Mouse (Mus musculus) heart, postnatal 14 days (tissue): ENCODE measurements at regions not wholly inside any gene's neighbourhood (a gene's known extent, or its start where the extent isn't known, plus 50 kb on each side); places are given as distances from the start of the nearest gene placed in this dataset.

ENCODE experiments used
- DNase-seq, 2 experiments: peaks; one replicate each; pipeline ENCODE4 v3.0.0; 2021 to 2022
- intact Hi-C: fragments of 180-260 bp; cut with DNase I; formaldehyde crosslinking; loops from one replicate; pipeline ENCODE4 v1.15.1; 2025

- no peak for DNase-seq
- intact Hi-C loops: no loop called here
These were observed 89.6 kb upstream of the Dlx2 start for GRCm38 (mm10) chr2:71636134-71636533.

- intact Hi-C loops: no loop called here
- no peak for DNase-seq
These were observed 90.0 kb upstream of the Dlx2 start for GRCm38 (mm10) chr2:71636590-71636989.

GRCm38 (mm10) chr2:71640251-71640650 lies 93.7 kb upstream of the Dlx2 start:
- DNase-seq: no peak
- intact Hi-C loops: no loop called here

- intact Hi-C loops: no loop called here
- DNase-seq: peak; percentile 28 to 33
These were observed 97.5 kb upstream of the Dlx2 start for GRCm38 (mm10) chr2:71644038-71644470.

- intact Hi-C loops: no loop called here
- DNase-seq: no peak
These were observed 97.4 kb upstream of the Itga6 start for GRCm38 (mm10) chr2:71647914-71648497.

GRCm38 (mm10) chr2:71651662-71652061 lies 93.8 kb upstream of the Itga6 start:
- intact Hi-C loops: no loop called here
- DNase-seq: no peak

GRCm38 (mm10) chr2:71652261-71652801 lies 93.1 kb upstream of the Itga6 start:
- intact Hi-C loops: no loop called here

GRCm38 (mm10) chr2:71654817-71655503 lies 90.5 kb upstream of the Itga6 start:
- no peak for DNase-seq
- intact Hi-C loops: loop anchor here (5.0 kb wide), 1 partner anchor 157 kb away; no protein-coding TSS in a partner anchor

More at GRCm38 (mm10) chr2:71652261-71652801, 93.1 kb upstream of the Itga6 start:
- peak in 1 of 2 experiments; percentile 24 for DNase-seq

- DNase-seq: peak; percentile 18 to 33
- intact Hi-C loops: loop anchor here (5.0 kb wide), 1 partner anchor 157 kb away; no protein-coding TSS in a partner anchor
These were observed 89.7 kb upstream of the Itga6 start for GRCm38 (mm10) chr2:71655504-71656390.

- DNase-seq: no peak
- intact Hi-C loops: loop anchor here (5.0 kb wide), 1 partner anchor 156 kb away; no protein-coding TSS in a partner anchor
These were observed 88.7 kb upstream of the Itga6 start for GRCm38 (mm10) chr2:71656611-71657244.

- no peak for DNase-seq
- intact Hi-C loops: no loop called here
These were observed 84.0 kb upstream of the Itga6 start for GRCm38 (mm10) chr2:71661438-71661837.

- intact Hi-C loops: no loop called here
- DNase-seq: no peak
These were observed 83.4 kb upstream of the Itga6 start for GRCm38 (mm10) chr2:71661986-71662385.

- intact Hi-C loops: no loop called here
- DNase-seq: no peak
These were observed 82.0 kb upstream of the Itga6 start for GRCm38 (mm10) chr2:71663453-71663852.

GRCm38 (mm10) chr2:71666927-71667326 lies 78.5 kb upstream of the Itga6 start:
- no peak for DNase-seq
- intact Hi-C loops: no loop called here

GRCm38 (mm10) chr2:71667746-71668145 lies 77.7 kb upstream of the Itga6 start:
- DNase-seq: no peak

GRCm38 (mm10) chr2:71670228-71670790 lies 75.1 kb upstream of the Itga6 start:
- intact Hi-C loops: loop anchor here (5.0 kb wide), 3 partner anchors 37 to 117 kb away; no protein-coding TSS in a partner anchor
- DNase-seq: peak in 1 of 2 experiments; percentile 10

More at GRCm38 (mm10) chr2:71667746-71668145, 77.7 kb upstream of the Itga6 start:
- intact Hi-C loops: no loop called here

- DNase-seq: peak in 1 of 2 experiments; percentile 21
- intact Hi-C loops: loop anchor here (5.0 kb wide), 3 partner anchors 36 to 116 kb away; no protein-coding TSS in a partner anchor
These were observed 74.5 kb upstream of the Itga6 start for GRCm38 (mm10) chr2:71670882-71671281.

GRCm38 (mm10) chr2:71673087-71673920 lies 72.1 kb upstream of the Itga6 start:
- intact Hi-C loops: loop anchor here (5.0 kb wide), 3 partner anchors 34 to 114 kb away; no protein-coding TSS in a partner anchor

GRCm38 (mm10) chr2:71680746-71681145 lies 64.7 kb upstream of the Itga6 start:
- intact Hi-C loops: no loop called here
- no peak for DNase-seq

More at GRCm38 (mm10) chr2:71673087-71673920, 72.1 kb upstream of the Itga6 start:
- peak; percentile 76 to 80 for DNase-seq
